Mouse (Mus musculus) regulatory T cell (primary cell): ENCODE results near the gene Itpr1.

Experiments
- in situ Hi-C: fragments of 300-600 bp; cut with MboI, MseI; formaldehyde crosslinking; loops from one replicate; pipeline ENCODE4 v1.15.1; 2025; ENCODE audit warnings: high pct_unique_total_duplicates

Gene Itpr1

DNA sequence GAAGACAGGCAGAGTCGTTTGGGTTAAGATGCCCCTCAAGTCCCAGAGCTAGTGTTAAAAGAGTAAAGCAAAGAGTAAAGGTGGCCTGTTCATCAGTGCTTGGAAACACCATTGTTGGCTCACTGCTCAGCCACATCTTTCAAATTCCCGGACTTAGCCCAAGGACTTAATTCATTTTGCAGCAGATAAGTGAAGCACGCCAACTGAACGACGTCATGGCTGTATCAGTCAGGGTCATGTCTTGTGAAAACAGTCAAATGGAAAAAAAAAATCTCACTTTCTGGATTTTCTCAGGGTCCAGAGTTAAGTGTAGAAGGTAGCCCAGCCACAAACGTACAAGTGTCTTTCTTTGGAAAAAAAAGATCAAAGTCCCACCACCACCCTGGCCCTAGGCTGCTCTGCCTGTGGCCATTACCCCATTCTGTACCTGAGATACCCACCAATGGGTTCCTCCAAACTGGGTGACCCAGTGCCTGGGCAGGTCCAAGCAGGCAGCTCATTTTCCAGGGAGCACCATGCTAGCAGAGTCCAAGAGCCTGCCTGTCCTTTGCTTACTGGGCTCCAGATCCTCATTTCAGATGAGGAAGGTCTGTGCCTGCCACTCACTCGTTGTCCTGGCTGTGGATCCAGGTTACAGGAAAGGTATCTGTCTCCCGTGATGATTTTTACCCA is 251.5 kb downstream of the Itpr1 start:
- in situ Hi-C loops, result no loop called here

DNA sequence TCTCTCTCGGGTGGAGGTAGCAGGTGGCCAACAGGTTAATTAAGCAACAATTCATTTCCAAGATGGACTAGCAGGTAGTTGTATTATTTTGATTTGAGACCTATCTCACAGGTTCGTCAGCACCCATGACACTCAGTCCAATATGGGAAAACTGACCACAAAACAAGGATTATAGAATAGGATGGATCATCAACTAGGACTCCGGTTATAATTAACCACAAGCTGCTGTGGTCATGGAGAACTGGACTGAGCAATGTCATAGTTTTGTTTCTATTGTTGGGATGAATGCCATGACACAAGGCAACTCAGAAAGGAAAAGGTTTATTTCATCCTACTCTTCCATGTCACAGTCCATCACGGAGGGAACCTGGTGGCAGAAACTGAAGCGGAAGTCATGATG is 252.3 kb downstream of the Itpr1 start:
- in situ Hi-C loops, result no loop called here

DNA sequence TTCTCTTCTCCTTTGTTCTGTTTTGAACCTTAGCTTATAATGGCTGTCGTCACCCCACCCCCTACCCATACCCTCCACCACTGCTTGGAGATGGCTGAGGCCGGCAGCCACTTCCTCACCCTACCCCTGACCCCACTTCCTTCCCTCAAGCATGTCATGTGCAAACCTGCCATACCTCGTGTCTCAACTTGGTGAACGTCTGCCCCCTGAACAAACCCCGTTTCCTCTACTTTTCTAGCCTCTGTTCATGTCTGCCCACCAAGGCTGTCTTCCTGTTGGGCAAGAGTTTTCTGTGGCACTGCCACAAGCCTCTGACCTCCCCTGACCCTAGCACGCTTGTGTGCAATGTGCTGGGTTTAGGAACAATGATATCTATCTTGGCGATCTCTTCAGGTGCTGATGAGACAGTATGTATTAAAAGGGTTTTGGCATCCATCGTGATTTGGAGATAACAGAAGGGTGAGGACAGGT is 253.2 kb downstream of the Itpr1 start:
- in situ Hi-C loops, result no loop called here

DNA sequence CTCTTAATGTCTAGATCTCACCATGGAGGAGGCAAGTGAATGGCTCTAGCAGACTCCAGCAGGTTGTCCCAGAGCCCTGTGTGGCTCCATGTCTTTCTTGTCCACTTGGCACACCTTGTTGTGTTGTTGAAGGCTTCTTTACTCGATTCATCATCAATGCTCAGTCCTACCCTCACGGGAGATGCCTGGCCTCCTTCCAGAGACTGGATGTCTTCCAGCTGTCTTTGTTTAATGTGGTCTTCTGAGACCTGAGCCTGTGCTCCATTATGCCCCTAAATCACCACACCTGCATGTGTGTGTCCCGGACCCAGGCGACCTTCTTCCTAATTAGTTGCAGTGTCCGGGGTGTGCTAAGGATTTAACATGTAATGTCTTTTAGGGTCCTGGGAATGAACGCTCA is 254.7 kb downstream of the Itpr1 start:
- in situ Hi-C loops, result no loop called here

DNA sequence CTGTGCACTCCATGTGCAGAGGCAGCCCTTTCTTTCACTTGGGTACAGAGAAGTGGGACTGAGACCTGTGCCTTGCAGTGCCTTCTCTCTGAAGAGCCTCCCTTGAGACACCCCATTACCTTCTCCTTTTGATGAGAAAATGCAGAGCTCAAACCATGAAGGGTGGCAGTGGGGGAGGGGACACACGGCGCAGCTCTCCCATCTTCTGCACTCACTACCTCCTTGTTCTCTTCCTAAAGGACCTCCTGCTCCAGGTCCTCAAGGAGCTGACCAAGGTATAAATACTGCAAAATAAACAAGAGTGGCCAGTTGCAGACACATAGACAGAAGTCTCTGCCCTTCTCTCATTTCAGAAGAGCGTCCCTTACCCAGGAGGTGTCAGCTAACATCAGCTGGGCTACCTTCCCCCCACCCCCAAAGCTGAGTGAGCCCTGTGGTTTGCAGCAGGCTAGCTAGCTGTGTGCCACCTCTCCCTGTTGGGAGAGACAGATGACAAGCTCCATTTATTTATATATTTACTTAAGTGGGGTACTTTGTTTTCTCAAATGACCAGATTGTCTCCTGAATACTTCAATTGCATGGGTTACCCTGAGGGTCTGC is 255.4 kb downstream of the Itpr1 start:
- in situ Hi-C loops, result no loop called here

DNA sequence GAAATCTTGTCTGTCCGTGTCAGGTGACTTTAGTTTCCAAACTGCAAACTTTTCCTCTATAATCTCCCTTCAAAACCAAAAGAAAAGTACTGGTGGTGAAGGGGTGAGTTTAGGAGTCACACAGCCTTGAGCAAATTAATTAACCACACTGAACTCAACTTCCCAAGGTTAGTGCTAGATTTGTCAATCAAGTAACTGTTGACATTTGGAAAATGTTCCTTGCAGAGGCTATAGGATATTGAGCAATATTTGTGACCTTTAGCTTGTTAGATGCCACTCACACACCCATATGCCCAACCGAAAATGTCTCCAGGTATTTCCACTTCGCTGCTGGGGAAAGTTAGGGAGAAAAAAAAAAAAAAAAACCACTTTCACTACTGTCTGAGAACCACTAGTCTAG is 259.0 kb downstream of the Itpr1 start:
- in situ Hi-C loops, result no loop called here

DNA sequence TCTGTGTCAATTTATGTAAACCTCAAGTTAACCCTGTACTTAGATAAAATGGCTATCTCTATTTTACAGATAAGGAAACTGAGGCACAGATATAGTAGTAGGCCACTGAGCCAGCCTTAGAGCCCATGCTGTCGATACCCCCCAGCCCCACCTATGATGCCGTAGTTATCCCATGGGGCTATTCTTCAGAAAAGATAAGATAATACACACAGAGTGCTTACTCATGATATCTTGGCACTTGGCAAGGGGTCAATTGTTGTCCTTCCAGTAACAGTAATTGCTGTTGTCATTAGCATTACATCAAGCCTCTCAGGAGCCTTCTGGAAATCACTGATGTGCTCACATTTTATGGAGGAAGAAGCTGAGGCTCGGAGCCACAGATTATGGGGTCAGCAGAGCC is 259.9 kb downstream of the Itpr1 start:
- in situ Hi-C loops, result no loop called here

DNA sequence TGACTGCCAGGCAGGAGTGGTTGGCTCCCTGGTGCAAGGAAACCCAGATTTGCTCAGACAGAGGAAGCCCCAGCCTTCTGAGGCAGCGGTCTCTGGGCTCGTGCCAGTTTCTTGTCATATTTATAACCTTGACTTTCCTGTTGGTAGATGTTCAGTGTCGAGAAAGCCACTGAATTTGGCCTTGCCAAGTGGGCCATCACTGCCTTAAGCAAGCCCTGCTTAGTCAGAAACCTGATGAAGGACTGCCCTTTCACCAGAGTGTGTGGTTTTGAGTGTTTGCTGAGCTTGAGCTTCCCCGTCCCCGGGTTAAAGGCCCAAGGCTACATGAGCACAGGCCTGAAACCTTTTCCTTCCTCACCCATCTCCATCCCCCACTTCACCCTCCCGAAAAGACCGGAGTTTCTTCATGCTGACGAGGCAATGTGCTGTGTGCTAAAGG is 263.9 kb downstream of the Itpr1 start:
- in situ Hi-C loops, result no loop called here

DNA sequence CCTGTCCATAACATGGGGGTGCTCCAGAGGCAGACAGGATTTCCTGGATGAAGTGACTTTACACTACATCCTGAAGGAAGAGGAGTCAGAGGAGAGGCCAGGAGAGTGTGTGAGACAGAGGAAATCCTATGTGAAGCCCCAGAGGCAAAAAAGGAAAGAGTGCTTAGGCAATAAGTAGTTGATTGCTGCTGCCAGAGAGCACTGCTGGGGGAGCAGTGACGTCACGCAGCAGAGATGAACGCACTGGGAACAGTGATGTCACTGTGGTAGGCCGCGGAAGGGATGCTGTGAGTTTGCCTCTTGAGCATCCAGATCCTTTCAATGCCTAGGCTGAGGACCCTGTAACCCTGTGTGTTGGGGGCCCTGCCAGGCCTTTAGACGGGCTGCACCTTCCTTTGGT is 264.7 kb downstream of the Itpr1 start:
- in situ Hi-C loops, result no loop called here

DNA sequence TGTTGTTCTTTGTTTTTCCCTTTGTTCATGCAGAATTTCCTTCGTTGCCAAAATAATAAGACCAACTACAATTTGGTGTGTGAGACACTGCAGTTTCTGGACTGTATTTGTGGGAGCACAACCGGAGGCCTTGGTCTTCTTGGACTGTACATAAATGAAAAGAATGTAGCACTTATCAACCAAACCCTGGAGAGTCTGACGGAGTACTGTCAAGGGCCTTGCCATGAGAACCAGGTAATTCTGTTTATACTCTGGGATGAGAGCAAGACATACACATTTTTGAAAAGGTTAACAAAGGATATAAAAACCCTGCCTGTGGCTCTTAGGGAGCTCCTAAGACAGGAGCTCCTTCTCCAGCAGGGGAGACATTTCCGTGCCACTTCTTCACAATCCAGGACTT is 268.3 kb downstream of the Itpr1 start:
- in situ Hi-C loops, result no loop called here

DNA sequence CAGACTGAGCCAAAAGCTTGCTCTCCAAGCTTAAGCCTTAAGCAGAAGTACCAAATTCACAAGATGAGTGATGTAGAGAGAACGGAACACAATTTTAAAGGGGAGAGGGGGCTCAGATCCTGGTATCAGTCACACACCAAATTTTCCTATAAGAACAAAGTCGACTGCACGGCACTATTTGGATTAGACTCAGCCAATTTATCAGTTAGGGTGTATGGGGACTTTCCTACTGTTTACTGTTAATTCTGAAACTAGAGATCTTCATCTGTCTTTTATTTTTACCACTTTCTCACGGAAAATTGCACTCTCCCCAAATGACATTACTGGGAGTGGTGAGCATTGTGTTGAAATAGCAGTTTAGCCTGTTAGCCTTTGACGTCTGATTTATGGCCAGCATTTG is 269.6 kb downstream of the Itpr1 start:
- in situ Hi-C loops, result no loop called here

DNA sequence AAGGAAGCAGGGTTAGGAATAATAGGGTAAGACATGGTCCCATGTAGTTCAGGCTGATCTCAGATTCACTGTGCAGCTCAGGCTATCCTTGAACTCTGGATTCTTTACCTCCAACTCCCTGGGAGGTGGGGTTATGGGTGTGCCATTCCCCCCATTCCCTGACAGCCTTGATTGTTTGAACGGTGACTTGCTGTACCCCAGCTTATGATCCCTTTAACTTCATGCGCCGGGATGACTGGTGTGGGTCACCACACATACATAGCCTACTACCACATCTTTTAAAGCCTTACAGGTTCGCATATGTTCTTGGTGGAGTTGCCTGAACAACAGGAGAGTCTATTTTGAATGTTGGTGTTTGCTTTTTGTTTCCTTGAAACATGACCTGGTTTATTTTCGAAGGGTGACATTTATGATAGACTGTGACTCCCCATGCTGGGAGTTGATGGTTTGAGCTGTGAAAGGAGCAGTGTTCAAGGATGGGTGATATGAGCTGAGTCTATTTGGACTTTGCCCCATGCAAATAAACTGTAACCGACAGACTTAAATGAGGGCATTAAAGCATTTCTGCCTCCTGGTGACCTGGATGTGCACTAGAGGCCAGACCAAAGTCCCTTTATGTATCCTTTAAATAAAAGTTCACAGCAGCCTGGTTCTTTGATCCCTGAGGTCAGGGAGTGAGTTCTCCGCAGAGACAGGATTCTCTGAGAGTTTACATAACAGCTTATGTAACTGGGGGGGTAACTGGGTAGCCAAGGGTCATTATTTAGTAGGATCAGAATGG is 273.5 kb downstream of the Itpr1 start:
- in situ Hi-C loops, result no loop called here

DNA sequence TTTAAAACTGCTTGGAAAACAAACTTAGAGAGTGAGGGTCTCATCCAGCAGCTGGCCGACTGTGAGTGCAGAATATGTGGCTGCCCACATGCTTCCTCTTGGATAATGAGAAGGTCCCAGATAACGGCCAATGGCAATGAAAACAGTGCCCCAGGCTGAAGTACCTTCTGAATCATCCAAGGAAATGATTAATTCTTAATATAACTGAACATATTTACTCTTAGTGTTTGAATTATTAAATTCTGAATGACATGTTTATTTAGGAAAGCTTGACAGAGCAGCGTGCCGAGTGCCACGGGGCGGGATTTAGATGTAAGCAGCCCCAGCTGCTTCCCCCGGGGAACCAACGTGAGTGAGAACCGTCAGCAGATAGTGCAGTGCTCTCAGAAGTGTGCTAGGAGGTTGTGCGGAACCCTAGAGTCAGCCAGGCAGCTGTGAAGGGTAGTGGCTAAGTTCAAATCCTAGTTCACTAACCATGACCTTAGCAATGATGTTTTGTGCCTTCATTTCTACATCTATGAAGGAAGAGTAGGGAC is 274.5 kb downstream of the Itpr1 start:
- in situ Hi-C loops, result no loop called here

DNA sequence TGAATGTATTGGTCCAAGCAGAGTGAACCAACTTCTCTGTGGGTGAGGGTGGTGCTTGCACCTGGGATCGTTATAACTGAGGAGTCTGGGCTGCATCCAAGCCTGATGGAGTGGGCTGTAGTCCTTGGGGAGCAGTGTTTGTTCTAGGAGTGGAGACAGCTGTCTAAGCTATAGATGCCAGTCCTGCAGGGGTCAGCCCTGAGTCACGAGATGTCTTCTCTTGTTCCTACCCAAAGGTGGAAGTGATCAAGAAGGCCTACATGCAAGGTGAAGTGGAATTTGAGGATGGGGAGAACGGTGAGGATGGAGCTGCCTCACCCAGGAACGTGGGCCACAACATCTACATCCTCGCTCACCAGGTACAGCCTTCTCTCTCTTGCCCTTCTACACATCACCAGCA is 275.4 kb downstream of the Itpr1 start:
- in situ Hi-C loops, result no loop called here

DNA sequence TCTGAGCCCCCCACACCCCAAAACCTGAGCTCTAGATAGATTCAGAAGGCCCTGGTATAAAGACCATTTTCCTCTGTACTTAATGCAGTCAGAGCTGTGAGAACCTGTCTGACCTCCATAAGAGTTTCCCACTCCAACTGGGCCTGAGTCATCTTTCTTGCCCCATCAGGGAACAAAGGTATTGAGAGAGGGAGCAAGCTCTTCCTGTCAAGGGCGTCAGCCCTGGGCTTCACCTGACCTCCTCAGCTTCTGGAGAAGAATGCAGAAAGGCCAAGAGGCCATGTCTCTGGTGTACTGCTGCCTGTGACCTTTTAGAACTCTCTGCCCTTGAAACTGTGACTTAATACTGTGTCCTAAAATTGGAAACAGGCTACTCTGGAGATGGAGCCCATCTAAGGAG is 279.1 kb downstream of the Itpr1 start:
- in situ Hi-C loops, result no loop called here

DNA sequence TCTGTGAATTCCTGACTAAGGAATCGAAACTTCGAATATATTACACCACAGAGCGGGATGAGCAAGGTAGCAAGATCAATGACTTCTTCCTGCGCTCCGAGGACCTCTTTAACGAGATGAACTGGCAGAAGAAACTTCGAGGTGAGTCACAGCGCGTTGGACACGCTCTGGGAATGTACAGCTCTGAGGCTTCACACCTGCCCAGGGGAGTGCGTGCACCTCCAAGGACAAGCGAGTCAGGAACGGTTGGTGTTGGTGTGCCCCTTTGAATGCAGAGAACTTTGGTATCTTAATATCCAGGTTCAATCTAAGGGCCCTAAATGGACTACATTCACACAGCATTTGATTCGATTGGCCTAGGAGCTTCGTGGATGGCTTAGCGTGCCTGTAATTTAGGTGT is 280.9 kb downstream of the Itpr1 start:
- in situ Hi-C loops, result no loop called here

DNA sequence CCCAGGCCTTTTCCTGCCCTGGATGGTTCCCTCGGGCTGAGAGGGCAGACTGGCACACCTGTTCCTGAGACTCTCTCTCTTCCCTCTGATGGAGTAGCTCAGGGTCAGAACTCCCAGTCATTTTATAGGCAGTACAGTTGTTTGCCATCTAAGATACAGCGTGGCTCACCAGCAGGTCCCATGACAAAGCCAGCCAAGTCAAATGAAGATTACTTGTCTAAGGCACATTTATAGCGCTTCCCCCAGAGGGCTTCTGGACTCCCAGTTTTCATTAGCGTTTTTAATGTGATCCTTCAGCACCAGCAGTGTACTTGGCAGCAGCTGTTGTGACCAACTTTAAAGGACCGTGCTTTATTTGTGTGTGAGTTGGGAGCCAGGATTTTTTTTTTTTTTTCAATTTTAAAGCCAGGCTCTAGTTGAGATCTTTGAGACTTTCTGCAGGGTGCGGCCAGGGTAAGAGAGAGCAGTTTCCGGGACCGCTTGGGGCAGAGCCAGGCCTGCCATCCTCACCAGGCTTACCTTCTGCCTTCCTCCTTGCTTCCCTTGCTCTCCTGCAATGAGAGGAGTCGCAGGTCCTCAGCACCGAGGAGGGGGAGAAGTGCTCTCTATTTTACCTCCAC is 281.4 kb downstream of the Itpr1 start:
- in situ Hi-C loops, result no loop called here

DNA sequence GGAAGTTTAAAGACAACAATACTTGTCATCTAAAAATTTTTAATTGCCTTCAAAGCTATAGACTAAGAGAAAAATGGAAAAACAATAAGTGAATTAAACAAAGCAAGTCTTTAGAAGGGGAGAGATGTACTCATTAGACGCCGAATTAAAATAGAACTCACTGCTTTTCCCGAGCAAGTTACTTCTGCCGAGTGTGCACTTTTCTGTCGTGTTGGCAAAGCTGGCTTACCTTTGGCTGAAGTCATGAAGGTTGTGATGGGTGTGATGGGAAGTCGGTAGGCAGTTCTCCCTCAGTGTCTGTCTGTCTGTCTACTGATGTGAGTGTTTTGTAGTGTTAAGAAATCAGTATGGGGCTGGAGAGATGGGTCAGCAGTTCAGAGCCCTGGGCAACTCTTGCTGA is 282.1 kb downstream of the Itpr1 start:
- in situ Hi-C loops, result no loop called here

DNA sequence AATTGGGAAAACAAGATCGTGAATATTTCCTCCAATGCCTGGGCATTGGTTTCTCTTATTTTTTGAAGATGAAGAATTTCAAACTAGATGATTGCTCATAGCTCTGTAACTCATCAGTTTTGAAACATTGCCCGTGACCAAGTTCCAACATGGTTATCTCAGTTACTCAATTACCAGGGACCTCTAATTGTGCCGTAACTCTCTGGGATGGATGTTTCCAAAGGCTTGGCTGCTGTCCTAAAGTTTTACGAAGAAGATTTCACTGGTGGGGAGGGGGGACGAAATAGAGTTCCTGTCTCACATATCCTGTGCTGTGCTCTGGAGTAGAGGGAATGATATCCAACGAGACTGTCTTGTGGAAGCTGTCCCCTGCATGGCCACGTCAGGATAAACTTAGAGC is 285.2 kb downstream of the Itpr1 start:
- in situ Hi-C loops, result no loop called here

DNA sequence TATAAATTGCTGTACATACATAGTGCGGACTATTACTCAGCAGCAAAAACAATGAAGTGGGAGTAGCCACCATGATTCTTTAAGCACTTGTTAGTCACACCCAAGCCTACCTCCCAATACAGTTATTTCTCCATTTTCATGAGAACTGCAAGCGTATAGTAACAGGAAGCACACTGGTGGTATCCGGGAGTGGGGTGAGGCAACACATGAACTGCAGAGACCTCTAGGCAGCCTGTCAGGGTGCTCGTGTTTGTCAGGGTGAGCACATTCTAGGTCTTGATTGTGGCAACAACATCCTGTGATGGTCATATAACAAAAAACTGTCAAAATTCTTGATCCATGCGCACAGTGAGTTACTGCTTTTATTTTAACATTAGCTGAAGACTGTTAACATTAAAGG is 290.8 kb downstream of the Itpr1 start:
- in situ Hi-C loops, result no loop called here

DNA sequence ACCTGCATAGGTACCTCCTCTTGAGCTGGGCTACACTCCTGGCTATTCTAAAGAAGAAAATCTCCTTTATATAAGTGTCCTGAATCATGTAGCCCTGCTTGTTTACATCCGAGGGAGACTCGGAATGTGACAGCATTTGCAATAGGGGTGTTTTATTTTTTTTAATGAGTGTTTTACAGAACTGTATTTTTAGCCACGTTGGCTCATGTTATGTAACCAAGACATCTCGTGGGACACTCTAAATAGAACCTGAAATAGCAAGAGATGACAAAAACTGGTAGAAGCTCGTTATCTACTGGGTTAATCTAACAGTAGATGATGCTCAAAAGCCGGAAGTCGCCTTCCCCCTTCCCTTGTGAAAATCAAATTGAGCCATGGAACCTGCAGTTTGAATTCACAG is 291.8 kb downstream of the Itpr1 start:
- in situ Hi-C loops, result no loop called here

DNA sequence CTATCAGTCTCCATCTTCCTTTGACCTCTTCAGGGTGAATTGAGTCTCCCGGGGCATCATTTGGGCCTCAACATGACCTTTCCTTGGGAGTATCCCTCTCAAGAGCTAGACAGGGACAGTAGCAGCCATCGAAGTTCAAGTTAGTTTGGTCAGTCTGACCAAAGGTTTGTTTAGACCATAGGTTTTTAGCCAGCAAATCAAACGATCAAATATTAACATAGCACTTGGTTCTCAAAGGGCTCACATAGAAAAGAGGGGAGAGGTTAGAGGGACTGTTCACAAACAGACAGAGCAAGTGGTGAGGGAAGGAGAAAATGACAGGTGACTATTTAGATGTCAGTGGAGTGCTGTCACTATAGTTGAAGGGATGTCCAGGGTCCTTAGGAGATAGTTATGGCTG is 293.3 kb downstream of the Itpr1 start:
- in situ Hi-C loops, result no loop called here
